Mouse (Mus musculus): Measurements from ENCODE around the gene Cirbp. TPM values are rescaled to one million over a fixed set of nuclear protein-coding genes. Genes with fewer than 3 reads are reported as not detected.
"Not testable (repeated sequence)": the region's sequence is repeated elsewhere in the genome, so short reads cannot be mapped to it uniquely, and the experiment has no call there.

Cirbp gene
- polyA plus RNA-seq, 1 experiment from 2014 or later: 96.2 TPM

DNA sequence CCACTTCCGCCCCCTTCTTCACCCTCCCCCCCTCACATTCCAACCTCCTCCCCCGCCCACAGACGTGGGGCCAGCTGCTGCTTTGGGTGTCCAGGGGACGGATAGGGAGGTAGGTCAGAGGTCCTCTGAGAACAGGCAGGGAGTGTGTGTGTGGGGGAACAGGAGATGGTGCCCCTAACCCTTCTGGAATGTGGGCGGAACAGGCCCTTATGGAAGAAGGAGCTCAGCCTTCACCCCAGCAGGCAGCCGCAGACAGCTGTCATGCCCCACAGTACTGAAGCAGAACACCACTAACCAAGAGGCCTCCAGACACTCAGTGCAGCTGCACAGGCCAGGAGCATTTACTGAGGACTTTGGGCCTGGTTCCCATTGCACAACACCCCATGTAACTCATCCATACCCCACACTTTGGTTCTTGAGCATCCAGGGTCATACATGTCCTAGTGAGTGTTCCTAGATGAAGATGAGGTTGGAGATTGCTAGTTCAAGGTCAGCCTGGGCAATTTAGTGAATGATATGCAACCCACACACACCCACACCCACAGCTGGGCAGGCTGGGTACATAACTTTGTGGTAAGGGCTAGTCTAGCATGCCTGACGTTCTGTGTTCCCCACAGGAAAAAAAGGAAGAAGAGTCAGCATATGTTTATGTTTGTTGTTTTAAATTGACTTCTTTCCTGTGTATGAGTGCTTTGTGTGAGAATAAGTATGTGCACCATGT is 4.1 kb upstream of the Cirbp start:
- WGBS: 7% methylated on average over 6 of the region's 7 CpGs
- peak overlapping the region; percentile 47 for H3K4me3 ChIP-seq (ENCODE audit: low read length)
- H3K9ac ChIP-seq (replicated peaks; ENCODE audit: low read length): peak overlapping the region; percentile 63
- peak; percentile 33 for ATAC-seq (ENCODE audit: low FRiP score, low TSS enrichment)
- peaks cover 90% of the 10 kb centered on the region for H3K4me1 ChIP-seq (ENCODE audit: insufficient read depth, low read length)
- no peaks in the 10 kb centered on the region for H3K9me3 ChIP-seq (ENCODE audit: low read length)
- H3K4me2 ChIP-seq (replicated peaks; ENCODE audit: low read depth, low read length): peak overlapping the region; percentile 66
- peak overlapping the region; percentile 99 for H3K27ac ChIP-seq (ENCODE audit: low read length)
- peaks cover 10% of the 10 kb centered on the region for H3K36me3 ChIP-seq (ENCODE audit: insufficient read depth, low read length)
- H3K27me3 ChIP-seq (ENCODE audit: insufficient read depth, low read length): no peaks in the 10 kb centered on the region

DNA sequence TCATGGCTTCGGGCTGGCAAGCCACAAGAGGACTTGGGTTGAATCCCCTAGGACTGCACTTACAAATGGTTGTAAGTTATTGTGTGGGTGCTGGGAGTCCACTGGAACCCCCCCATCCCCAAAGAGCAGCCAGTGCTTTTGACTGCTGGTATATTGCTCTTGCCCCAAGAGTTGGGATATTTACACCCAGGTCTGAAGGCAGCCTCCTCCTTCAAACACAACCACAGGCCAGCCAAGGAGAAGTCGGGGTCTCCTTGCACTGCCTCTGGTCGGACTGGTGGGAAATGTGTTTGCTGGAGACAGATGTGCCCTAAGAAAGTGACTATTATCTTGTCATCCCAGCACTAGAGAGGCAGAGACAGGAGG is 3.6 kb upstream of the Cirbp start:
- no peaks in the 10 kb centered on the region for H3K27me3 ChIP-seq (ENCODE audit: insufficient read depth, low read length)
- H3K9ac ChIP-seq (replicated peaks; ENCODE audit: low read length): peak overlapping the region; percentile 63
- 72% methylated on average over 3 of the region's 3 CpGs for WGBS
- peaks cover 4% of the 10 kb centered on the region for H3K36me3 ChIP-seq (ENCODE audit: insufficient read depth, low read length)
- H3K4me1 ChIP-seq (ENCODE audit: insufficient read depth, low read length): peaks cover 90% of the 10 kb centered on the region
- H3K4me2 ChIP-seq (replicated peaks; ENCODE audit: low read depth, low read length): peak overlapping the region; percentile 66; the same call in 1 of the 2 replicates
- no peaks in the 10 kb centered on the region for H3K9me3 ChIP-seq (ENCODE audit: low read length)
- H3K27ac ChIP-seq (ENCODE audit: low read length): peak overlapping the region; percentile 99
- H3K4me3 ChIP-seq (ENCODE audit: low read length): no peak overlapping the region
- ATAC-seq (ENCODE audit: low FRiP score, low TSS enrichment): no peak

GRCm38 (mm10) chr10:80162716-80163299 is 3.0 kb upstream of the Cirbp start:
- no peak for ATAC-seq (ENCODE audit: low FRiP score, low TSS enrichment)
- 50% methylated on average over 6 of the region's 6 CpGs for WGBS
- no peaks in the 10 kb centered on the region for H3K9me3 ChIP-seq (ENCODE audit: low read length)
- H3K27me3 ChIP-seq (ENCODE audit: insufficient read depth, low read length): no peaks in the 10 kb centered on the region
- H3K36me3 ChIP-seq (ENCODE audit: insufficient read depth, low read length): no peaks in the 10 kb centered on the region
- peak overlapping the region; percentile 63 for H3K9ac ChIP-seq (replicated peaks; ENCODE audit: low read length)
- no peak overlapping the region for H3K4me2 ChIP-seq (replicated peaks; ENCODE audit: low read depth, low read length)
- H3K27ac ChIP-seq (ENCODE audit: low read length): peak overlapping the region; percentile 99
- H3K4me1 ChIP-seq (ENCODE audit: insufficient read depth, low read length): peaks cover 85% of the 10 kb centered on the region
- no peak overlapping the region for H3K4me3 ChIP-seq (ENCODE audit: low read length)

GRCm38 (mm10) chr10:80163721-80164120 is 2.1 kb upstream of the Cirbp start:
- no peaks in the 10 kb centered on the region for H3K9me3 ChIP-seq (ENCODE audit: low read length)
- H3K9ac ChIP-seq (replicated peaks; ENCODE audit: low read length): no peak overlapping the region
- 66% methylated on average over 8 of the region's 8 CpGs for WGBS
- H3K27ac ChIP-seq (ENCODE audit: low read length): no peak overlapping the region; the same call in 1 of the 2 replicates
- H3K4me1 ChIP-seq (ENCODE audit: insufficient read depth, low read length): peaks cover 77% of the 10 kb centered on the region
- no peak overlapping the region for H3K4me2 ChIP-seq (replicated peaks; ENCODE audit: low read depth, low read length)
- no peak overlapping the region for H3K4me3 ChIP-seq (ENCODE audit: low read length)
- no peaks in the 10 kb centered on the region for H3K27me3 ChIP-seq (ENCODE audit: insufficient read depth, low read length)
- ATAC-seq (ENCODE audit: low FRiP score, low TSS enrichment): no peak
- H3K36me3 ChIP-seq (ENCODE audit: insufficient read depth, low read length): no peaks in the 10 kb centered on the region

- Histone ChIP-seq H3K36me3 (ENCODE audit: insufficient read depth, low read length) (no peaks in the 10 kb centered on the region; the same call in 1 of the 2 replicates), H3K27me3 (ENCODE audit: insufficient read depth, low read length) (no peaks in the 10 kb centered on the region), H3K4me2 (replicated peaks; ENCODE audit: low read depth, low read length) (peak overlapping the region; percentile 92), H3K9me3 (ENCODE audit: low read length) (no peaks in the 10 kb centered on the region), H3K9ac (replicated peaks; ENCODE audit: low read length) (peak overlapping the region; percentile 64), H3K4me1 (ENCODE audit: insufficient read depth, low read length) (peaks cover 77% of the 10 kb centered on the region), H3K4me3 (ENCODE audit: low read length) (peak overlapping the region; percentile 51), H3K27ac (ENCODE audit: low read length) (peak overlapping the region; percentile 44)
- 8% methylated on average over 44 of the region's 44 CpGs for WGBS
- ATAC-seq (ENCODE audit: low FRiP score, low TSS enrichment): 0 out of 2 replicates have a peak, but pooled peaks have one; percentile 0
Measured at GRCm38 (mm10) chr10:80164161-80164997, 1.4 kb upstream of the Cirbp start.

DNA sequence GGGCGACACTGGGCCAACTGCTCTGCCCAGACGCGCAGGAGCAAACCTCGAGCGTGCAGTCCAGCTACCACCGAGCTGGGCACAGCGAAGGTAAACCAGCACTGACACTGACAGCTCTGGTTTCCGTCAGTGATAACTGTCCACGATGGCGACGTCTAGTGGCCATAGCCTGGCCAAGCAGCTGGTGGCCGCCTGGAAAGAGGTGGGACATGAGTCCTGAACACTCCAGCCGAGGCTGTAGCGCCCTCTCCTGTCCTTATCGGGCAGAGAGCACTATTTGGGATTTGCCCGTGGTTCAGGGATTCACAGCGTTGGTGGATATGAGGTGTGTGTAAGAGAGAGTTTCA is 814 bp upstream of the Cirbp start:
- ATAC-seq (ENCODE audit: low FRiP score, low TSS enrichment): peak; percentile 11
- peak overlapping the region; percentile 64 for H3K9ac ChIP-seq (replicated peaks; ENCODE audit: low read length)

GRCm38 (mm10) chr10:80166136-80166535 is 351 bp downstream of the Cirbp start:
- Histone ChIP-seq H3K4me1 (ENCODE audit: insufficient read depth, low read length) (peaks cover 75% of the 10 kb centered on the region), H3K4me2 (replicated peaks; ENCODE audit: low read depth, low read length) (peak overlapping the region; percentile 92), H3K36me3 (ENCODE audit: insufficient read depth, low read length) (peaks cover 15% of the 10 kb centered on the region), H3K9ac (replicated peaks; ENCODE audit: low read length) (peak overlapping the region; percentile 100), H3K27ac (ENCODE audit: low read length) (peak overlapping the region; percentile 70)
- H3K27me3 ChIP-seq (ENCODE audit: insufficient read depth, low read length); ATAC-seq (ENCODE audit: low FRiP score, low TSS enrichment); H3K4me3 ChIP-seq (ENCODE audit: low read length); H3K9me3 ChIP-seq (ENCODE audit: low read length): not testable (repeated sequence)
- 92% methylated on average over 4 of the region's 4 CpGs for WGBS

More for the DNA sequence above, 814 bp upstream of the Cirbp start:
- Histone ChIP-seq H3K27me3 (ENCODE audit: insufficient read depth, low read length) (no peaks in the 10 kb centered on the region), H3K4me3 (ENCODE audit: low read length) (peak overlapping the region; percentile 51), H3K36me3 (ENCODE audit: insufficient read depth, low read length) (peaks cover 3% of the 10 kb centered on the region), H3K27ac (ENCODE audit: low read length) (peak overlapping the region; percentile 70), H3K4me2 (replicated peaks; ENCODE audit: low read depth, low read length) (peak overlapping the region; percentile 92), H3K9me3 (ENCODE audit: low read length) (no peaks in the 10 kb centered on the region), H3K4me1 (ENCODE audit: insufficient read depth, low read length) (peaks cover 79% of the 10 kb centered on the region)
- WGBS: 0% methylated on average over 17 of the region's 17 CpGs

- Histone ChIP-seq H3K9me3 (ENCODE audit: low read length) (no peaks in the 10 kb centered on the region), H3K4me1 (ENCODE audit: insufficient read depth, low read length) (peaks cover 72% of the 10 kb centered on the region), H3K9ac (replicated peaks; ENCODE audit: low read length) (peak overlapping the region; percentile 100), H3K4me3 (ENCODE audit: low read length) (peak overlapping the region; percentile 94), H3K27me3 (ENCODE audit: insufficient read depth, low read length) (no peaks in the 10 kb centered on the region), H3K27ac (ENCODE audit: low read length) (peak overlapping the region; percentile 100), H3K4me2 (replicated peaks; ENCODE audit: low read depth, low read length) (peak overlapping the region; percentile 69), H3K36me3 (ENCODE audit: insufficient read depth, low read length) (peaks cover 26% of the 10 kb centered on the region)
- WGBS: under 1% methylated on average over 52 of the region's 55 CpGs
- peak; percentile 87 for ATAC-seq (ENCODE audit: low FRiP score, low TSS enrichment)
Measured at GRCm38 (mm10) chr10:80167460-80168037, 1.8 kb downstream of the Cirbp start.

GRCm38 (mm10) chr10:80168038-80168661 is 2.4 kb downstream of the Cirbp start:
- under 1% methylated on average over 47 of the region's 48 CpGs for WGBS
- ATAC-seq (ENCODE audit: low FRiP score, low TSS enrichment): peak; percentile 23; the same call in 1 of the 2 replicates
- peak overlapping the region; percentile 100 for H3K9ac ChIP-seq (replicated peaks; ENCODE audit: low read length)
- H3K36me3 ChIP-seq (ENCODE audit: insufficient read depth, low read length): peaks cover 26% of the 10 kb centered on the region
- H3K27ac ChIP-seq (ENCODE audit: low read length): peak overlapping the region; percentile 100
- peak overlapping the region; percentile 69 for H3K4me2 ChIP-seq (replicated peaks; ENCODE audit: low read depth, low read length)
- H3K4me1 ChIP-seq (ENCODE audit: insufficient read depth, low read length): peaks cover 68% of the 10 kb centered on the region
- H3K27me3 ChIP-seq (ENCODE audit: insufficient read depth, low read length): no peaks in the 10 kb centered on the region
- H3K4me3 ChIP-seq (ENCODE audit: low read length): peak overlapping the region; percentile 94
- no peaks in the 10 kb centered on the region for H3K9me3 ChIP-seq (ENCODE audit: low read length)

Data from kidney, embryonic 16.5 days (tissue).